Mouse (Mus musculus): ENCODE results near the gene Rmdn2. TPM values are rescaled to one million over a fixed set of nuclear protein-coding genes. Genes with fewer than 3 reads are reported as not detected.

Rmdn2 gene
- polyA plus RNA-seq, 1 experiment from 2014 or later = 6.0 TPM

DNA sequence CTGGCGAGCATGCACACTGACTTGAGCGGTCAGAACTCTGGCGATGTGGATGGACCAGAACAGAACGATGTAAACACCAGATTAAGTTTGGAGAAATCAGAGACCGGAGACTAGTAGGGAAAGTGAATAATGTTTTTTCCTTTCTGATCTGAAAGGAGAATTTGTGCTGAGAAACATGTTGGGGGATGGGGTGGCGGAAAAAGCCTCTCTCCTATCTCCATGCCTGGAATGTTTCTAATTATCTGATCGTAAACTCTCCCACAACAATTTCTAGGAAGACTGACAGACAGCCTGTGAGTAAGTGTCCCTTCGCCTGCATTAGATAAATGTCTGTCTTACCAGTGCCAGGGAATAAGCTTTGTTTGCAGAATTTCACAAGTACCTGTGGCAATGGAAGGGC is 119.3 kb downstream of the Rmdn2 start:
- Histone ChIP-seq H3K4me2 (no peak overlapping the region), H3K27ac (no peak overlapping the region), H3K9ac (no peak overlapping the region), H3K36me3 (ENCODE audit: poor library complexity, severe bottlenecking) (no peaks in the 10 kb centered on the region), H3K9me3 (replicated peaks) (no peaks in the 10 kb centered on the region), H3K27me3 (peaks cover 5% of the 10 kb centered on the region; the same call in 1 of the 2 replicates), H3K4me3 (no peak overlapping the region), H3K4me1 (no peaks in the 10 kb centered on the region)
- ATAC-seq = no peak
- WGBS = 88% methylated on average over 8 of the region's 8 CpGs

- 40% methylated on average over 4 of the region's 4 CpGs for WGBS
- H3K4me2 ChIP-seq = no peak overlapping the region
These were observed 121.4 kb downstream of the Rmdn2 start for GRCm38 (mm10) chr17:79733039-79733438.

DNA sequence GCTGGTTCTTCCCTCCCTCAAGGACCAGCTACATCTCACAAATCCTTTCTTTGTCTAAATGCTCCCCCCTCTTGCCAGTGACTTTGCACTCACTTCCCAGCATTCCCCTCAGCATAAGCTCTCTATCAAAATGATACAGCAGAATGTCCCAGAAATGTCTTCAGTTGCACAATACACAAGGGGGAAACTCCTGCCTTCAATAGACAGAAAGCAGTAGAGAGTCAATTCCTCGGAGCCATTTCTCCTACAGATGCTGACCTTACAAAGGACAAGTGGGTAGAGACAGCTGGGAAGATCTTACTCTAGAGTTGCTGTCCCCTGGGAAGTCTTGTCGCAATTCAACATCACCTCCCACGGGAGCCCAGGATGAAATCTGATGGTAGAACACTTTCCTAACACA is 125.9 kb downstream of the Rmdn2 start:
- ATAC-seq = no peak
- no peak overlapping the region for H3K27ac ChIP-seq
- H3K36me3 ChIP-seq (ENCODE audit: poor library complexity, severe bottlenecking) = no peaks in the 10 kb centered on the region
- no peak overlapping the region for H3K4me2 ChIP-seq
- no peaks in the 10 kb centered on the region for H3K27me3 ChIP-seq
- H3K9ac ChIP-seq = no peak overlapping the region
- H3K4me1 ChIP-seq = no peaks in the 10 kb centered on the region
- WGBS = 88% methylated on average over 3 of the region's 3 CpGs
- no peaks in the 10 kb centered on the region for H3K9me3 ChIP-seq (replicated peaks)
- no peak overlapping the region for H3K4me3 ChIP-seq

More at GRCm38 (mm10) chr17:79733039-79733438, 121.4 kb downstream of the Rmdn2 start:
- Histone ChIP-seq H3K4me3 (no peak overlapping the region), H3K27me3 (peaks cover 3% of the 10 kb centered on the region; the same call in 1 of the 2 replicates), H3K9ac (no peak overlapping the region), H3K9me3 (replicated peaks) (no peaks in the 10 kb centered on the region), H3K4me1 (no peaks in the 10 kb centered on the region), H3K27ac (no peak overlapping the region), H3K36me3 (ENCODE audit: poor library complexity, severe bottlenecking) (no peaks in the 10 kb centered on the region)
- no peak for ATAC-seq

DNA sequence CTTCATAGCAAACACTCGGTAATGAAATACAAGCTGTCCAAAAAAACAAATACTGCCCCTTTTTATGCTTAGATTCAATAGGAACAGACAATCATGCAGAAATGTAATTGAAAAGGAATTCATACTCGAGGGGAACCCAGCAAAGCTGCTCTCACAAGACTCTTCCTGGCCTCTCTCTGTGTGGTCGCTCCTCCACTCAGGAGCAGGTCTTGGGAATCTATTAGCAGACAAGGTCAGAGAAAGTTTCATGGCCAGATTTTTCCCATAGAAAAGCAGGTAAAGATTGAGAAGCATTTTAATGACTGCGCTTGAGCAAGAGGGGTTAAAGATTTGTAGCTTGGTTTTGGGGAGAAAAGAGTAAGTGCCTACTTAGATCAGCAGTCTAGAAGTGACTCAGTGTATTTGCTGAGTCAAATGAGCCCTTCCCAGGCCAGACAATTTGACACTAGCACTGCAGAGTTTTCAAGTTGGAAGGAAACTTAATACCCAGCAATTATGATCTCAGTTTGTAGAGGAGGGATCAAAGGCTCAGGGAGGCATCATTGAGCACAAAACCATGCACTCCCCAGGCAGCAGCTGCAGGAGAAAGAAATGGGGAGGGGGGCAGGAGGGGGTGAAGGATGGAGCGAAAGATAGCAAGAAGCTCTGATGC is 127.3 kb downstream of the Rmdn2 start:
- Histone ChIP-seq H3K4me2 (no peak overlapping the region), H3K27ac (no peak overlapping the region), H3K4me1 (no peaks in the 10 kb centered on the region), H3K9me3 (replicated peaks) (no peaks in the 10 kb centered on the region), H3K9ac (no peak overlapping the region), H3K27me3 (no peaks in the 10 kb centered on the region), H3K36me3 (ENCODE audit: poor library complexity, severe bottlenecking) (no peaks in the 10 kb centered on the region), H3K4me3 (no peak overlapping the region)
- WGBS = 52% methylated on average over 5 of the region's 5 CpGs
- no peak for ATAC-seq

DNA sequence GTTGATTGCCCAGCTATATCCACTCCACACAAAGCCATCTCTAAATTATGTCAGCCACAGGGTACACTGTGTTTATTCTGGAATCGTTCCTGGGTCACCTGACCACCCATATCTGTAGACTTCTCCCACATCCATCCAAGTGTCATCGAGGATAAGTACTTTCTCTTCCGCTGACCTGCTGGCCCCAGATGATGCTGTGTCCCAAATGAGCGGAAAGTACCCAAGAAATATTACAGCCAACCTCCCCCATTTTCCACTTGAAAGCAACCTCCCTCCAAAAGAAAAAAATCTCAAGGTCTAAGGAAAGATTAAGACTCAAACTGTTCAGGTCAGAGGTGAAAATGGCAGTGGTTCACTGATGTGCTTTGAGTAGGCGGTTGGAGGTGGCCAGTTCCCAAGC is 131.0 kb downstream of the Rmdn2 start:
- Histone ChIP-seq H3K9me3 (replicated peaks) (0 out of 2 replicates have a peak, but pooled peaks cover 3% of the 10 kb centered on the region), H3K4me2 (no peak overlapping the region), H3K4me3 (no peak overlapping the region), H3K9ac (no peak overlapping the region), H3K27ac (no peak overlapping the region), H3K36me3 (ENCODE audit: poor library complexity, severe bottlenecking) (no peaks in the 10 kb centered on the region), H3K27me3 (no peaks in the 10 kb centered on the region), H3K4me1 (0 out of 2 replicates have a peak, but pooled peaks cover 7% of the 10 kb centered on the region)
- no peak for ATAC-seq
- 92% methylated on average over 5 of the region's 5 CpGs for WGBS

Other genes with a start within 250 kb of the Rmdn2 start
- 3.4 and 3.9 TPM in 2 replicates for gene Cyp1b1, start 103.2 kb downstream of the Rmdn2 start, polyA plus RNA-seq (2015; fragmentation: Nextera tagmentation; extraction: Ambion mirVana)